Mouse (Mus musculus) lung, postnatal 36 days (tissue): ENCODE measurements at regions not wholly inside any gene's neighbourhood (a gene's known extent, or its start where the extent isn't known, plus 50 kb on each side); places are given as distances from the start of the nearest gene placed in this dataset.

ENCODE experiments used
- DNase-seq: peaks from one replicate; pipeline ENCODE4 v3.0.0; 2022; ENCODE audit warnings: mixed read lengths

GRCm38 (mm10) chr17:52448701-52449100, 153.8 kb upstream of the Kcnh8 start:
- no peak for DNase-seq

- DNase-seq = no peak
Measured at GRCm38 (mm10) chr17:52459303-52459996, 143.1 kb upstream of the Kcnh8 start.

- no peak for DNase-seq
Measured at GRCm38 (mm10) chr17:52459997-52460387, 142.5 kb upstream of the Kcnh8 start.

- no peak for DNase-seq
Measured at GRCm38 (mm10) chr17:52461264-52461663, 141.2 kb upstream of the Kcnh8 start.

- peak; percentile 7 for DNase-seq
Measured at GRCm38 (mm10) chr17:52461709-52462141, 140.8 kb upstream of the Kcnh8 start.

GRCm38 (mm10) chr17:52462361-52462760, 140.1 kb upstream of the Kcnh8 start:
- DNase-seq = no peak

DNA sequence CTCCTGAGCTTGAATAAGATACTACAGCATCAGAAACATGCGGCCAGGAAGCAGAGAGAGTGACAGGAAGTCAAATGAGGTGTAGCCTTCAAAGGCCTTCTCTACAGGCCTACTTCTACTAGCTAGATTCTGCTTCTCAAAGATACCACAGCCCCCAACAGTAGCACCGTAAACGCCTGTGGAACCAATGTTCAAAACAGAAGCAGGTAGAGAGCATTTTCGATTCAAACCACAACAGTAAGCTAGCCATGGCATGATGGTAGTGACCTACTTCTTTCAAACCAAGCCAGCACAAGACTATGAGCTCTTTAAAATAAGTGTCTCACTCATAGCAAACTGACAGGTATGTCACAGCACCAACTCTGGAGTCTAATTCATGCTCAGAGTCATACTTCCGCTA, 134.0 kb upstream of the Kcnh8 start:
- no peak for DNase-seq

- DNase-seq = no peak
Measured at GRCm38 (mm10) chr17:52479327-52480086, 123.0 kb upstream of the Kcnh8 start.

DNA sequence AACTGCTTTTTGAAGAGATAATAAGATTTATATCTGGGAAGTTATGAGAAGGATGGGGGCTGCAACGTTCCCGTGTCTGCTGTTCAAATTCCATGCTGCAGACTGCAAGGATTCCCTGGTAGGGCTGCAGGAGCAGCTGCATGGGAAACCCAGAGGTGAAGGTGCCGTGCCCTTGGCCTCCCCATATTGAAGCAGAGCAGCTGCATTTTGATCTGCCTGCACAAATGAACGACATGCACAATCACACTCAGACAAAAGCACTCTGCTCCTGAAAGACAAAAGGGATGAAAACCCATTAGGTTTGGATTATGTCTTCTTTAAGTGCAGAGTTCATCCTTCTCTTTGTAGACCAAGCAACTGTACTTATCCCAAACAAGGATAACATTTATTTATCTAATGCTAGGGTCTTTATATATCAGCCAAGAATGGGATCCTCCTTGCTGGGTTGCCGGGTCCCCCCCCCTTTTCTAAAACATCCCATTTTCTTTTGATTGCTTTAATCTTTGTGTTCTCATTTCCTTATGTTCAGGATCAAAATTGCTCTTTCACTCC, 122.3 kb upstream of the Kcnh8 start:
- no peak for DNase-seq

- DNase-seq = no peak
Measured at GRCm38 (mm10) chr17:52506760-52507159, 95.7 kb upstream of the Kcnh8 start.

DNA sequence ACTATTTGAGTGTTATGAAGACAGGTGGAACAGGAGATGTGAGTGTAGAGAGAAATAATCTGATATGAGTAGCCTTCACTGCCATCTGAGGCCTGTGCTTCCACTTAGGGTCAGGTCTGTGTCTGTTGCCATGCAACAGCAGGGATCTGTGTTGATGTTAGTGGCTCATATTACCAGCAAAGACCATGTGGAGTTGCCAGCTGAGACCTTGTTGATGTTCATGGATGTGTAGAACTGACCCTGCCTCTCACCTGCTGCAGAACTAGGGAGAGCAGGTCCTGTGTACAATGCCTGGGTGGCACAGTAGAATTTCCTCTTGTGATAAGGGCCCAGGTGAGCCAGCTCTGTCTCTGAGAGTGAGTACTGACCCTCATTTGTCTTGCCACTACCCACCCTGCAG, 72.2 kb upstream of the Kcnh8 start:
- no peak for DNase-seq
